Mouse (Mus musculus): ENCODE results near the gene Tax1bp1. TPM values are rescaled to one million over a fixed set of nuclear protein-coding genes. Genes with fewer than 3 reads are reported as not detected.
"Not testable (repeated sequence)": the region's sequence is repeated elsewhere in the genome, so short reads cannot be mapped to it uniquely, and the experiment has no call there.

The Tax1bp1 gene
- total RNA-seq (2014; rRNA removed) (86.2 and 101 TPM in 2 replicates), polyA plus RNA-seq (2015; fragmentation: Nextera tagmentation; extraction: Ambion mirVana) (135 and 155 TPM in 2 replicates)

- 6% methylated on average over 37 of the region's 38 CpGs for WGBS
- no peaks in the 10 kb centered on the region for H3K9me3 ChIP-seq (ENCODE audit: low read length)
Measured at GRCm38 (mm10) chr6:52713104-52713896, at the start of gene Tax1bp1. Gene Tax1bp1, plus strand, starts transcription at chr6:52713729.

GRCm38 (mm10) chr6:52667641-52668040 is 45.9 kb upstream of the Tax1bp1 start:
- H3K27ac ChIP-seq (ENCODE audit: low read depth, low read length) = no peak overlapping the region
- H3K4me2 ChIP-seq (ENCODE audit: low read depth) = no peak overlapping the region
- H3K27me3 ChIP-seq (ENCODE audit: insufficient read depth, low read length) = no peaks in the 10 kb centered on the region
- no peaks in the 10 kb centered on the region for H3K9me3 ChIP-seq (ENCODE audit: low read length)
- H3K9ac ChIP-seq = no peak overlapping the region
- TF ChIP-seq CTCF (IDR thresholded peaks at IDR 0.05; ENCODE audit: low read depth) = no peak
- 48% methylated on average over 3 of the region's 3 CpGs for WGBS
- no peak overlapping the region for H3K4me3 ChIP-seq (ENCODE audit: low read depth, low read length)
- no peaks in the 10 kb centered on the region for H3K4me1 ChIP-seq (ENCODE audit: insufficient read depth)
- ATAC-seq = no peak
- no peak for DNase-seq
- no peaks in the 10 kb centered on the region for H3K36me3 ChIP-seq (ENCODE audit: insufficient read depth)

More at GRCm38 (mm10) chr6:52713104-52713896, at the start of gene Tax1bp1:
- H3K27ac ChIP-seq (ENCODE audit: low read depth, low read length) = peak within 1 kb of the TSS; percentile 91
- ATAC-seq = peak; percentile 100
- no peaks in the 10 kb centered on the region for H3K27me3 ChIP-seq (ENCODE audit: insufficient read depth, low read length)
- H3K36me3 ChIP-seq (ENCODE audit: insufficient read depth) = no peaks in the 10 kb centered on the region
- H3K4me3 ChIP-seq (ENCODE audit: low read depth, low read length) = peak within 1 kb of the TSS; percentile 73
- DNase-seq = peak; percentile 95
- peaks cover 4% of the 10 kb centered on the region; the same call in 1 of the 2 replicates for H3K4me1 ChIP-seq (ENCODE audit: insufficient read depth)
- no peak for TF ChIP-seq CTCF (IDR thresholded peaks at IDR 0.05; ENCODE audit: low read depth)
- peak within 1 kb of the TSS; percentile 58 for H3K4me2 ChIP-seq (ENCODE audit: low read depth)
- H3K9ac ChIP-seq = peak within 1 kb of the TSS; percentile 77

DNA sequence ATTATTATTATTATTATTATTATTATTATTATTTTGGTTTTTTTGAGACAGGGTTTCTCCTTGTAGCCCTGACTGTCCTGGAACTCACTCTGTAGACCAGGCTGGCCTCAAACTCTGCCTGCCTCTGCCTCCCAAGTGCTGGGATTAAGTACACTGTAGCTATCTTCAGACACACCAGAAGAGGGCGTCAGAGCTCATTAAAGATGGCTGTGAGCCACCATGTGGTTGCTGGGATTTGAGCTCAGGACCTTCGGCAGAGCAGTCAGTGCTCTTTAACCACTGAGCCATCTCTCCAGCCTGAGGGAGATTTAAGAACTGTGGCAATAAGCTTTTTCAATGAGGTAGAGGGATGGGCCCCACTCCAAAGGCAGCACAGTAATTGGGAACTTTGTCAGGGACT is 43.7 kb upstream of the Tax1bp1 start:
- not testable (repeated sequence) for H3K4me3 ChIP-seq (ENCODE audit: low read depth, low read length); DNase-seq; H3K4me2 ChIP-seq (ENCODE audit: low read depth); H3K4me1 ChIP-seq (ENCODE audit: insufficient read depth); ATAC-seq; H3K9ac ChIP-seq; H3K36me3 ChIP-seq (ENCODE audit: insufficient read depth); H3K27ac ChIP-seq (ENCODE audit: low read depth, low read length); H3K27me3 ChIP-seq (ENCODE audit: insufficient read depth, low read length); H3K9me3 ChIP-seq (ENCODE audit: low read length)
- WGBS = 42% methylated on average over 2 of the region's 2 CpGs

GRCm38 (mm10) chr6:52671791-52672190 is 41.7 kb upstream of the Tax1bp1 start:
- 88% methylated on average over 8 of the region's 8 CpGs for WGBS
- H3K4me3 ChIP-seq (ENCODE audit: low read depth, low read length) = no peak overlapping the region
- H3K36me3 ChIP-seq (ENCODE audit: insufficient read depth) = no peaks in the 10 kb centered on the region
- DNase-seq = no peak
- H3K9ac ChIP-seq = no peak overlapping the region
- no peak overlapping the region for H3K27ac ChIP-seq (ENCODE audit: low read depth, low read length)
- H3K27me3 ChIP-seq (ENCODE audit: insufficient read depth, low read length) = no peaks in the 10 kb centered on the region
- ATAC-seq = no peak
- H3K4me2 ChIP-seq (ENCODE audit: low read depth) = no peak overlapping the region
- no peaks in the 10 kb centered on the region for H3K4me1 ChIP-seq (ENCODE audit: insufficient read depth)
- no peaks in the 10 kb centered on the region for H3K9me3 ChIP-seq (ENCODE audit: low read length)
- TF ChIP-seq CTCF (IDR thresholded peaks at IDR 0.05; ENCODE audit: low read depth) = no peak

- DNase-seq (no peak), ATAC-seq (no peak)
- no peaks in the 10 kb centered on the region for H3K27me3 ChIP-seq (ENCODE audit: insufficient read depth, low read length)
- no peak overlapping the region for H3K4me2 ChIP-seq (ENCODE audit: low read depth)
- no peaks in the 10 kb centered on the region for H3K36me3 ChIP-seq (ENCODE audit: insufficient read depth)
- WGBS = 63% methylated on average over 2 of the region's 2 CpGs
- H3K9ac ChIP-seq = no peak overlapping the region
- H3K4me3 ChIP-seq (ENCODE audit: low read depth, low read length) = no peak overlapping the region
- TF ChIP-seq CTCF (IDR thresholded peaks at IDR 0.05; ENCODE audit: low read depth) = no peak
- no peaks in the 10 kb centered on the region for H3K9me3 ChIP-seq (ENCODE audit: low read length)
- no peaks in the 10 kb centered on the region for H3K4me1 ChIP-seq (ENCODE audit: insufficient read depth)
- H3K27ac ChIP-seq (ENCODE audit: low read depth, low read length) = no peak overlapping the region
Measured at GRCm38 (mm10) chr6:52672539-52672938, 41.0 kb upstream of the Tax1bp1 start.

DNA sequence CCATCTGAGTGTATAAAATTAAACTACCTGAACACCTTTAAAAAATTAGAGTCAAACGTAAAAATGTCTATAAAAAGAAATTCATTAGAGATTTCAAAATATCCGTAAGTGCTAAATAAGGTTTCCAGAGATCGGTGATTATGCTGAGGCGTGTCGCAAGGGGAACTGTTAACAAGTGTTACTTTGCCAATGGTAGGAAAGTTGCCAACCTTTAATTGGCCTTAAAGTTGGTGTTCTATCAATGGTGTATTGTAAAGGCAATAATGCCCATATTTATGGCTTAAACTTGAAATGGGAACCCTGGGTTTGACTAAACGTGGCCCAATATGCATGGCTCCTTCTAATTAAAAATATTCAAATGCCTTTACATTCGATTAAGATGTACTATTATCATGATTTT is 39.8 kb upstream of the Tax1bp1 start:
- Histone ChIP-seq H3K4me1 (ENCODE audit: insufficient read depth) (no peaks in the 10 kb centered on the region), H3K9ac (no peak overlapping the region), H3K4me2 (ENCODE audit: low read depth) (no peak overlapping the region), H3K4me3 (ENCODE audit: low read depth, low read length) (no peak overlapping the region), H3K36me3 (ENCODE audit: insufficient read depth) (no peaks in the 10 kb centered on the region), H3K9me3 (ENCODE audit: low read length) (no peaks in the 10 kb centered on the region), H3K27ac (ENCODE audit: low read depth, low read length) (no peak overlapping the region), H3K27me3 (ENCODE audit: insufficient read depth, low read length) (no peaks in the 10 kb centered on the region)
- TF ChIP-seq CTCF (IDR thresholded peaks at IDR 0.05; ENCODE audit: low read depth) = no peak
- 34% methylated on average over 7 of the region's 7 CpGs for WGBS
- ATAC-seq (no peak), DNase-seq (no peak)

DNA sequence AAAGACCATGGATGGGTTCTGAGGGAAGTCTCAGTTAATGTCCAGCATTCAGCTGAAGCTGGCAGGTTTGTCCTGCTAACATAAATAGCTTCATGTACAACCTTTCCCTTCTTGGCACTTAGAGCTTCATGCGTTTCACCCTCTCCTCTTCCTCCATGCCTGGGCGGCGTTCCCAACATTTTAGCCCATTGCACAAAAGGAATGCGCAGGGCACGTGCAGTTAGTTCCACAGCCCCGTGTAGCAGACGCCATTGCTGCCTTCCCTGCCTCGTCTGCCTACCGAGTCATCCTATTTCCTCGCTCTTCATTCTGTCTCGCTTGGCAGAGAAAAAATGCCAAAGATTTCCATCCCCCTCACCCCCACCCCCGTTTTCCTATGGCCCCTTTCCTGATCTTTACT is 39.0 kb upstream of the Tax1bp1 start:
- no peak for TF ChIP-seq CTCF (IDR thresholded peaks at IDR 0.05; ENCODE audit: low read depth)

More for the DNA sequence above, 39.0 kb upstream of the Tax1bp1 start:
- WGBS = 55% methylated on average over 12 of the region's 12 CpGs
- no peaks in the 10 kb centered on the region for H3K9me3 ChIP-seq (ENCODE audit: low read length)
- H3K27ac ChIP-seq (ENCODE audit: low read depth, low read length) = no peak overlapping the region
- H3K4me3 ChIP-seq (ENCODE audit: low read depth, low read length) = no peak overlapping the region
- H3K36me3 ChIP-seq (ENCODE audit: insufficient read depth) = no peaks in the 10 kb centered on the region
- H3K27me3 ChIP-seq (ENCODE audit: insufficient read depth, low read length) = no peaks in the 10 kb centered on the region
- no peaks in the 10 kb centered on the region for H3K4me1 ChIP-seq (ENCODE audit: insufficient read depth)
- no peak overlapping the region for H3K9ac ChIP-seq
- DNase-seq (peak; percentile 21), ATAC-seq (no peak)
- no peak overlapping the region for H3K4me2 ChIP-seq (ENCODE audit: low read depth)

All from forebrain, postnatal 0 days (tissue).